Mouse (Mus musculus) brain, embryonic 14.5 days (tissue): ENCODE measurements around the gene Kremen1.

ENCODE experiments used
- CTCF ChIP-seq: fragments of 200-500 bp; IDR thresholded peaks from 2 replicates; pipeline ENCODE4 v1.5.1; 2012; ENCODE audit warnings: inconsistent platforms, mild to moderate bottlenecking, moderate library complexity, borderline replicate concordance; ENCODE audit not compliant: insufficient read depth, insufficient read length; ENCODE audit errors: extremely low read depth
- POLR2A ChIP-seq: fragments of 200-500 bp; IDR thresholded peaks from 2 replicates; pipeline ENCODE4 v1.6.1; 2012; ENCODE audit warnings: mild to moderate bottlenecking, inconsistent platforms, borderline replicate concordance; ENCODE audit not compliant: poor library complexity, insufficient read depth, insufficient read length, severe bottlenecking; ENCODE audit errors: extremely low read depth

DNA sequence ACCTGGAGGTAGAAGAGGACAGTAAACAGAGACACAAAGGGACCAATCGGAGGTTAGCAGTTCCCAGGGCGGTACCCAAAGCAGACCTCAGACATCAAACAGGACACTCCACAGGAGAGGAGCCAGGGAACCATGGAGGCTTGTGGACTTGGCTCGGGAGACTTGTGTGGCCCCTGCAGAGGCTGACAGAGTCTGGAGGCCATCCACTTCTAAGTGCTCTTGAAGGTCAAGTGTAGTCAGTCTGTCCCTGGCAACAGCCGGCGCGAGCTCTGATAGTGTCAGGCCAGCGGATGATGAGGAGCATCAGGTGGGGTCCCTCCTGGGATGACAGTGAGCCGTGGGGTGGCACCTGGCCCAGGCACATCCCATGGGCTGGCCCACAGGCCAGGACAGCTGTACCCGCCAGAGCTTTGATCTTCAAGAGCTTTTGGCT is 69.3 kb downstream of the Kremen1 start:
- TF ChIP-seq CTCF (no peak), POLR2A (no peak)
